Mouse (Mus musculus): ENCODE results near the gene Clk1. TPM values are rescaled to one million over a fixed set of nuclear protein-coding genes. Genes with fewer than 3 reads are reported as not detected.

Clk1 gene
- 207 and 212 TPM in 2 replicates for polyA plus RNA-seq (2015; fragmentation: Nextera tagmentation; extraction: Ambion mirVana)

- Histone ChIP-seq H3K9me3 (no peaks in the 10 kb centered on the region), H3K4me3 (peak within 1 kb of the TSS; percentile 98), H3K4me1 (peaks cover 17% of the 10 kb centered on the region), H3K9ac (peak within 1 kb of the TSS; percentile 100), H3K27me3 (no peaks in the 10 kb centered on the region), H3K36me3 (peaks cover 23% of the 10 kb centered on the region), H3K27ac (peak within 1 kb of the TSS; percentile 99), H3K4me2 (peak within 1 kb of the TSS; percentile 51)
- ATAC-seq (ENCODE audit: insufficient number of reproducible peaks, low FRiP score, low TSS enrichment, low read depth), result peak; percentile 89
- WGBS, result under 1% methylated on average over 79 of the region's 79 CpGs
Observed at GRCm38 (mm10) chr1:58423371-58424248, at the start of gene Clk1. Clk1 (minus strand) TSS chr1:58424066.

- no peaks in the 10 kb centered on the region for H3K9me3 ChIP-seq
- H3K4me2 ChIP-seq, result no peak overlapping the region
- H3K27ac ChIP-seq, result no peak overlapping the region
- H3K4me1 ChIP-seq, result no peaks in the 10 kb centered on the region
- no peak overlapping the region for H3K4me3 ChIP-seq
- WGBS, result 97% methylated on average over 4 of the region's 4 CpGs
- no peak for ATAC-seq (ENCODE audit: insufficient number of reproducible peaks, low FRiP score, low TSS enrichment, low read depth)
- no peaks in the 10 kb centered on the region for H3K27me3 ChIP-seq
- H3K36me3 ChIP-seq, result peaks cover 73% of the 10 kb centered on the region
- no peak overlapping the region for H3K9ac ChIP-seq
Observed at GRCm38 (mm10) chr1:58465561-58465960, 41.7 kb upstream of the Clk1 start.

- Histone ChIP-seq H3K9ac (no peak overlapping the region), H3K27ac (no peak overlapping the region), H3K9me3 (no peaks in the 10 kb centered on the region), H3K4me3 (no peak overlapping the region), H3K4me2 (no peak overlapping the region), H3K36me3 (peaks cover 76% of the 10 kb centered on the region), H3K27me3 (no peaks in the 10 kb centered on the region), H3K4me1 (no peaks in the 10 kb centered on the region)
- WGBS, result 91% methylated on average over 4 of the region's 4 CpGs
- no peak for ATAC-seq (ENCODE audit: insufficient number of reproducible peaks, low FRiP score, low TSS enrichment, low read depth)
Observed at GRCm38 (mm10) chr1:58465042-58465441, 41.2 kb upstream of the Clk1 start.

- Histone ChIP-seq H3K4me2 (no peak overlapping the region), H3K27ac (no peak overlapping the region), H3K9ac (no peak overlapping the region), H3K9me3 (no peaks in the 10 kb centered on the region), H3K4me3 (no peak overlapping the region), H3K4me1 (no peaks in the 10 kb centered on the region), H3K36me3 (peaks cover 68% of the 10 kb centered on the region), H3K27me3 (no peaks in the 10 kb centered on the region)
- 71% methylated on average over 2 of the region's 2 CpGs for WGBS
- no peak for ATAC-seq (ENCODE audit: insufficient number of reproducible peaks, low FRiP score, low TSS enrichment, low read depth)
Observed at GRCm38 (mm10) chr1:58463935-58464334, 40.1 kb upstream of the Clk1 start.

- Histone ChIP-seq H3K9me3 (no peaks in the 10 kb centered on the region), H3K4me2 (no peak overlapping the region), H3K27ac (no peak overlapping the region), H3K36me3 (peaks cover 78% of the 10 kb centered on the region), H3K4me1 (no peaks in the 10 kb centered on the region), H3K27me3 (no peaks in the 10 kb centered on the region), H3K9ac (no peak overlapping the region), H3K4me3 (no peak overlapping the region)
- no peak for ATAC-seq (ENCODE audit: insufficient number of reproducible peaks, low FRiP score, low TSS enrichment, low read depth)
- WGBS, result 91% methylated on average over 3 of the region's 3 CpGs
Observed at GRCm38 (mm10) chr1:58460566-58460965, 36.7 kb upstream of the Clk1 start.

GRCm38 (mm10) chr1:58458867-58459266 lies 35.0 kb upstream of the Clk1 start:
- Histone ChIP-seq H3K27ac (no peak overlapping the region), H3K9me3 (no peaks in the 10 kb centered on the region), H3K36me3 (peaks cover 77% of the 10 kb centered on the region), H3K4me2 (no peak overlapping the region), H3K4me3 (no peak overlapping the region), H3K4me1 (no peaks in the 10 kb centered on the region), H3K27me3 (no peaks in the 10 kb centered on the region), H3K9ac (no peak overlapping the region)
- 67% methylated on average over 2 of the region's 2 CpGs for WGBS
- no peak for ATAC-seq (ENCODE audit: insufficient number of reproducible peaks, low FRiP score, low TSS enrichment, low read depth)

GRCm38 (mm10) chr1:58458175-58458574 lies 34.3 kb upstream of the Clk1 start:
- Histone ChIP-seq H3K9me3 (no peaks in the 10 kb centered on the region), H3K4me2 (no peak overlapping the region), H3K4me3 (no peak overlapping the region), H3K9ac (no peak overlapping the region), H3K36me3 (peaks cover 78% of the 10 kb centered on the region), H3K27me3 (no peaks in the 10 kb centered on the region), H3K4me1 (no peaks in the 10 kb centered on the region), H3K27ac (no peak overlapping the region)
- WGBS, result 82% methylated on average over 5 of the region's 5 CpGs
- no peak for ATAC-seq (ENCODE audit: insufficient number of reproducible peaks, low FRiP score, low TSS enrichment, low read depth)

- 95% methylated on average over 6 of the region's 6 CpGs for WGBS
- H3K36me3 ChIP-seq, result peaks cover 78% of the 10 kb centered on the region
- no peaks in the 10 kb centered on the region for H3K4me1 ChIP-seq
- no peaks in the 10 kb centered on the region for H3K9me3 ChIP-seq
- no peak overlapping the region for H3K27ac ChIP-seq
- H3K9ac ChIP-seq, result no peak overlapping the region
- no peak for ATAC-seq (ENCODE audit: insufficient number of reproducible peaks, low FRiP score, low TSS enrichment, low read depth)
- H3K4me2 ChIP-seq, result no peak overlapping the region
- no peaks in the 10 kb centered on the region for H3K27me3 ChIP-seq
- H3K4me3 ChIP-seq, result no peak overlapping the region
Observed at GRCm38 (mm10) chr1:58454316-58454715, 30.4 kb upstream of the Clk1 start.

- WGBS, result 85% methylated on average over 7 of the region's 7 CpGs
- Histone ChIP-seq H3K27ac (no peak overlapping the region), H3K36me3 (peaks cover 43% of the 10 kb centered on the region), H3K9ac (no peak overlapping the region), H3K9me3 (no peaks in the 10 kb centered on the region), H3K27me3 (no peaks in the 10 kb centered on the region), H3K4me2 (no peak overlapping the region), H3K4me1 (peaks cover 21% of the 10 kb centered on the region; the same call in 1 of the 2 replicates), H3K4me3 (no peak overlapping the region)
- no peak for ATAC-seq (ENCODE audit: insufficient number of reproducible peaks, low FRiP score, low TSS enrichment, low read depth)
Observed at GRCm38 (mm10) chr1:58448396-58448795, 24.5 kb upstream of the Clk1 start.

- Histone ChIP-seq H3K9me3 (no peaks in the 10 kb centered on the region), H3K27ac (no peak overlapping the region), H3K4me1 (peaks cover 21% of the 10 kb centered on the region; the same call in 1 of the 2 replicates), H3K4me2 (no peak overlapping the region), H3K4me3 (no peak overlapping the region), H3K27me3 (no peaks in the 10 kb centered on the region), H3K9ac (no peak overlapping the region), H3K36me3 (peaks cover 37% of the 10 kb centered on the region)
- ATAC-seq (ENCODE audit: insufficient number of reproducible peaks, low FRiP score, low TSS enrichment, low read depth), result no peak
- 94% methylated on average over 7 of the region's 7 CpGs for WGBS
Observed at GRCm38 (mm10) chr1:58447766-58448165, 23.9 kb upstream of the Clk1 start.

GRCm38 (mm10) chr1:58445861-58446260 lies 22.0 kb upstream of the Clk1 start:
- no peaks in the 10 kb centered on the region for H3K9me3 ChIP-seq
- H3K4me2 ChIP-seq, result peak overlapping the region; percentile 66
- H3K27ac ChIP-seq, result peak overlapping the region; percentile 95
- no peaks in the 10 kb centered on the region for H3K27me3 ChIP-seq
- 7% methylated on average over 11 of the region's 11 CpGs for WGBS
- H3K4me1 ChIP-seq, result peaks cover 21% of the 10 kb centered on the region; the same call in 1 of the 2 replicates
- H3K4me3 ChIP-seq, result peak overlapping the region; percentile 70
- no peak for ATAC-seq (ENCODE audit: insufficient number of reproducible peaks, low FRiP score, low TSS enrichment, low read depth)
- peak overlapping the region; percentile 83 for H3K9ac ChIP-seq
- peaks cover 38% of the 10 kb centered on the region for H3K36me3 ChIP-seq

GRCm38 (mm10) chr1:58445143-58445722 lies 21.4 kb upstream of the Clk1 start, which contains the start of the genes Nif3l1 and Ppil3:
Nif3l1 (plus strand) TSS chr1:58445151.
Ppil3 (minus strand) TSS chr1:58445486.
- Histone ChIP-seq H3K4me1 (peaks cover 21% of the 10 kb centered on the region; the same call in 1 of the 2 replicates), H3K36me3 (peaks cover 34% of the 10 kb centered on the region), H3K4me2 (peak within 1 kb of the TSS; percentile 66), H3K27me3 (no peaks in the 10 kb centered on the region), H3K9me3 (no peaks in the 10 kb centered on the region), H3K9ac (peak within 1 kb of the TSS; percentile 83), H3K4me3 (peak within 1 kb of the TSS; percentile 70), H3K27ac (peak within 1 kb of the TSS; percentile 95)
- WGBS, result under 1% methylated on average over 33 of the region's 33 CpGs
- ATAC-seq (ENCODE audit: insufficient number of reproducible peaks, low FRiP score, low TSS enrichment, low read depth), result peak; percentile 95

Data from limb, embryonic 15.5 days (tissue).